Mouse (Mus musculus): Measurements from ENCODE around the gene Hist1h4a.

Gene Hist1h4a

GRCm38 (mm10) chr13:23759251-23759771 is 1.7 kb downstream of the Hist1h4a start:
- peak; percentile 70 for DNase-seq (ENCODE audit: low read depth, low spot score)

- DNase-seq (ENCODE audit: low read depth, low spot score): no peak
These were observed 3.1 kb downstream of the Hist1h4a start for GRCm38 (mm10) chr13:23757921-23758320.

- peak; percentile 91 for DNase-seq (ENCODE audit: low read depth, low spot score)
These were observed 3.7 kb downstream of the Hist1h4a start for GRCm38 (mm10) chr13:23757211-23757773.

GRCm38 (mm10) chr13:23756790-23757189 is 4.2 kb downstream of the Hist1h4a start, which contains the start of gene Hist1h4b:
Hist1h4b (plus strand) TSS chr13:23757013.
- DNase-seq (ENCODE audit: low read depth, low spot score): peak; percentile 95

GRCm38 (mm10) chr13:23755000-23755399 is 6.0 kb downstream of the Hist1h4a start:
- no peak for DNase-seq (ENCODE audit: low read depth, low spot score)

- no peak for DNase-seq (ENCODE audit: low read depth, low spot score)
These were observed 7.5 kb downstream of the Hist1h4a start for GRCm38 (mm10) chr13:23753314-23754078.

GRCm38 (mm10) chr13:23752742-23753172 is 8.3 kb downstream of the Hist1h4a start:
- DNase-seq (ENCODE audit: low read depth, low spot score): peak; percentile 24

GRCm38 (mm10) chr13:23752067-23752741 is 8.8 kb downstream of the Hist1h4a start, which contains the start of gene Hist1h3b:
Hist1h3b (plus strand) TSS chr13:23752267.
- DNase-seq (ENCODE audit: low read depth, low spot score): peak; percentile 95

- DNase-seq (ENCODE audit: low read depth, low spot score): peak; percentile 55
These were observed 9.5 kb downstream of the Hist1h4a start for GRCm38 (mm10) chr13:23751478-23751956.

GRCm38 (mm10) chr13:23750839-23751477 is 10.1 kb downstream of the Hist1h4a start, which contains the start of gene Hist1h2ab:
Hist1h2ab (plus strand) TSS chr13:23751126.
- peak; percentile 79 for DNase-seq (ENCODE audit: low read depth, low spot score)

- no peak for DNase-seq (ENCODE audit: low read depth, low spot score)
These were observed 11.4 kb downstream of the Hist1h4a start for GRCm38 (mm10) chr13:23749563-23750121.

GRCm38 (mm10) chr13:23747892-23748288 is 13.1 kb downstream of the Hist1h4a start:
- DNase-seq (ENCODE audit: low read depth, low spot score): peak; percentile 69

GRCm38 (mm10) chr13:23747081-23747891 is 13.7 kb downstream of the Hist1h4a start:
- peak; percentile 62 for DNase-seq (ENCODE audit: low read depth, low spot score)

- DNase-seq (ENCODE audit: low read depth, low spot score): peak; percentile 92
These were observed 14.6 kb downstream of the Hist1h4a start, which contains the start of gene Hist1h2bb for GRCm38 (mm10) chr13:23746201-23747080. Hist1h2bb (plus strand) TSS chr13:23746734.

GRCm38 (mm10) chr13:23745381-23746161 is 15.5 kb downstream of the Hist1h4a start, which contains the start of gene Hist1h3c:
Hist1h3c (minus strand) TSS chr13:23745602.
- DNase-seq (ENCODE audit: low read depth, low spot score): peak; percentile 93

- peak; percentile 65 for DNase-seq (ENCODE audit: low read depth, low spot score)
These were observed 16.3 kb downstream of the Hist1h4a start for GRCm38 (mm10) chr13:23744421-23745380.

- peak; percentile 62 for DNase-seq (ENCODE audit: low read depth, low spot score)
These were observed 17.1 kb downstream of the Hist1h4a start for GRCm38 (mm10) chr13:23743963-23744362.

Measured in ZHBTc4 (cell line).